Mouse (Mus musculus): ENCODE measurements at regions not wholly inside any gene's neighbourhood (a gene's known extent, or its start where the extent isn't known, plus 50 kb on each side); places are given as distances from the start of the nearest gene placed in this dataset.

- TF ChIP-seq USF1 (IDR thresholded peaks at IDR 0.05; ENCODE audit: low read depth), result no peak
- no peak for TF ChIP-seq MYOG (IDR thresholded peaks at IDR 0.05; ENCODE audit: control insufficient read depth in 1 of 3, insufficient read depth in 1 of 3, insufficient read length in 2 of 3, low read depth in 2 of 3)
- TF ChIP-seq REST (IDR thresholded peaks at IDR 0.05; ENCODE audit: insufficient read depth, insufficient read length), result no peak
- TF ChIP-seq E2F4 (IDR thresholded peaks at IDR 0.05; ENCODE audit: insufficient read depth), result no peak
Measured at GRCm38 (mm10) chr1:146322026-146322425, 172.5 kb upstream of the Brinp3 start.
